ENCODE assay signal across 10 mouse cellular contexts in genomic region chr8:93908546-93908945, GRCm38 (mm10).
DNase-seq lines count a peak whose midpoint lies in the region; ATAC-seq lines count a peak whose summit lies in the region.
"Had no signal": no experiment of that assay in that cellular context is flagged by ENCODE, and none has a peak within 500 bp of the region (broad histone marks: within the 10 kb centered on the region; RNA-seq: fewer than 3 reads in every experiment).

No protein-coding gene starts in this region.

- H3K4me2 ChIP-seq in hindbrain, embryonic 11.5 days (replicated peaks; ENCODE audit: low read depth, low read length): no peak overlapping the region
- H3K4me2 ChIP-seq in heart, embryonic 14.5 days (ENCODE audit: low read length): peak overlapping the region; percentile 50
- no peak overlapping the region for H3K4me2 ChIP-seq in midbrain, embryonic 12.5 days (replicated peaks)

- H3K27me3 ChIP-seq in hindbrain, embryonic 10.5 days (ENCODE audit: insufficient read depth, poor library complexity, severe bottlenecking): no peaks in the 10 kb centered on the region
- no peaks in the 10 kb centered on the region for H3K27me3 ChIP-seq in hindbrain, embryonic 11.5 days (ENCODE audit: control insufficient read depth, insufficient read depth, low read length)
- no peaks in the 10 kb centered on the region for H3K27me3 ChIP-seq in heart, embryonic 14.5 days (ENCODE audit: control insufficient read depth, insufficient read depth, low read length)
- H3K27me3 ChIP-seq in midbrain, embryonic 12.5 days: no peaks in the 10 kb centered on the region; the same call in 1 of the 2 replicates

- peak overlapping the region; percentile 79 for H3K27ac ChIP-seq in hindbrain, embryonic 10.5 days
- no peak overlapping the region for H3K27ac ChIP-seq in hindbrain, embryonic 11.5 days (ENCODE audit: low read depth, low read length)
- H3K27ac ChIP-seq in heart, embryonic 14.5 days (replicated peaks in 1 of 2; ENCODE audit: control insufficient read depth in 1 of 2, insufficient read depth in 1 of 2, low read depth in 2 of 2, low read length in 2 of 2): peak overlapping the region; percentile 96 to 97
- H3K27ac ChIP-seq in midbrain, embryonic 12.5 days (replicated peaks): peak overlapping the region; percentile 69
- H3K27ac ChIP-seq: macrophage had no signal

- no peaks in the 10 kb centered on the region for H3K9me3 ChIP-seq in hindbrain, embryonic 10.5 days
- no peaks in the 10 kb centered on the region for H3K9me3 ChIP-seq in hindbrain, embryonic 11.5 days (ENCODE audit: control insufficient read depth, low read length)
- H3K9me3 ChIP-seq in heart, embryonic 14.5 days (ENCODE audit: control insufficient read depth, low read length): no peaks in the 10 kb centered on the region
- H3K9me3 ChIP-seq in midbrain, embryonic 12.5 days: no peaks in the 10 kb centered on the region

- no peak for ATAC-seq in hindbrain, embryonic 11.5 days (ENCODE audit: low FRiP score)
- peak; percentile 62; the same call in 1 of the 2 replicates for ATAC-seq in heart, embryonic 14.5 days (ENCODE audit: insufficient number of reproducible peaks, insufficient read depth, low FRiP score, low read depth)
- ATAC-seq in midbrain, embryonic 12.5 days (ENCODE audit: low FRiP score, low read depth): 0 out of 2 replicates have a peak, but pooled peaks have one; percentile 50
- no peak for ATAC-seq in megakaryocyte, adult 5-6 weeks (ENCODE audit: poor library complexity, severe bottlenecking)

- 45% methylated on average over 1 of the region's 1 CpGs for WGBS in hindbrain, embryonic 10.5 days
- 50% methylated on average over 1 of the region's 1 CpGs for WGBS in hindbrain, embryonic 11.5 days
- 4% methylated on average over 1 of the region's 1 CpGs for WGBS in heart, embryonic 14.5 days
- WGBS in midbrain, embryonic 12.5 days: 40% methylated on average over 1 of the region's 1 CpGs

- no peak for DNase-seq in hindbrain, embryonic 10.5 days (ENCODE audit: low spot score)
- DNase-seq in hindbrain, embryonic 11.5 days (ENCODE audit: low spot score): no peak
- DNase-seq in cerebellum, adult 8-10 months: peak; percentile 68
- DNase-seq in right cerebral cortex, adult 2 months (ENCODE audit: low spot score in 2 of 2): no peak
- no peak for DNase-seq in left cerebral cortex, postnatal 4 days

- H3K4me3 ChIP-seq in hindbrain, embryonic 10.5 days: no peak overlapping the region
- no peak overlapping the region for H3K4me3 ChIP-seq in hindbrain, embryonic 11.5 days (ENCODE audit: low read depth, low read length)
- no peak overlapping the region for H3K4me3 ChIP-seq in heart, embryonic 14.5 days (ENCODE audit: control insufficient read depth in 1 of 2, insufficient read depth in 1 of 2, low read depth in 1 of 2, low read length in 2 of 2)
- no peak overlapping the region for H3K4me3 ChIP-seq in midbrain, embryonic 12.5 days

- no peak overlapping the region for H3K9ac ChIP-seq in hindbrain, embryonic 11.5 days (ENCODE audit: low read depth, low read length)
- peak overlapping the region; percentile 41; the same call in 1 of the 2 replicates for H3K9ac ChIP-seq in heart, embryonic 14.5 days (ENCODE audit: low read length)
- no peak overlapping the region for H3K9ac ChIP-seq in midbrain, embryonic 12.5 days (replicated peaks)

- peaks cover 40% of the 10 kb centered on the region for H3K4me1 ChIP-seq in hindbrain, embryonic 10.5 days (replicated peaks)
- H3K4me1 ChIP-seq in hindbrain, embryonic 11.5 days (replicated peaks; ENCODE audit: control insufficient read depth, insufficient read depth, low read length): peaks cover 3% of the 10 kb centered on the region; the same call in 1 of the 2 replicates
- H3K4me1 ChIP-seq in heart, embryonic 14.5 days (ENCODE audit: control insufficient read depth in 2 of 2, insufficient read depth in 2 of 2, low read length in 2 of 2): peaks cover 56% of the 10 kb centered on the region in 2 experiments
- peaks cover 53% of the 10 kb centered on the region for H3K4me1 ChIP-seq in midbrain, embryonic 12.5 days

- H3K36me3 ChIP-seq in hindbrain, embryonic 10.5 days: peaks cover 1% of the 10 kb centered on the region; the same call in 1 of the 2 replicates
- no peaks in the 10 kb centered on the region for H3K36me3 ChIP-seq in hindbrain, embryonic 11.5 days (ENCODE audit: control insufficient read depth, insufficient read depth, low read length)
- H3K36me3 ChIP-seq in heart, embryonic 14.5 days (ENCODE audit: control insufficient read depth, insufficient read depth, low read length): no peaks in the 10 kb centered on the region
- peaks cover 8% of the 10 kb centered on the region; the same call in 1 of the 2 replicates for H3K36me3 ChIP-seq in midbrain, embryonic 12.5 days
- H3K36me3 ChIP-seq: G1E had no signal

- intact Hi-C loops in left cerebral cortex, postnatal 4 days (cut with DNase I): no loop called here

Comparison
In these comparisons a context has a peak if more than half of its experiments do, and no peak if none do; other contexts are left out.
1. ATAC-seq: peak in heart, embryonic 14.5 days (single experiment) and midbrain, embryonic 12.5 days (single experiment); none in hindbrain, embryonic 11.5 days (single experiment) and megakaryocyte, adult 5-6 weeks (single experiment).